Mouse (Mus musculus) lung, postnatal 0 days (tissue): ENCODE measurements at regions not wholly inside any gene's neighbourhood (a gene's known extent, or its start where the extent isn't known, plus 50 kb on each side); places are given as distances from the start of the nearest gene placed in this dataset.

Source experiments
- CTCF ChIP-seq: IDR thresholded peaks from 2 replicates; pipeline ENCODE4 v1.5.1; 2016; ENCODE audit warnings: antibody characterized with exemption, mild to moderate bottlenecking
- EP300 ChIP-seq: IDR thresholded peaks from 2 replicates; pipeline ENCODE4 v1.6.1; 2016; ENCODE audit warnings: antibody characterized with exemption, mild to moderate bottlenecking, control low read depth

GRCm38 (mm10) chr9:24922051-24922860 lies 148.2 kb upstream of the Tbx20 start:
- no peak for TF ChIP-seq CTCF
- no peak for TF ChIP-seq EP300
